Mouse (Mus musculus) heart, embryonic 10.5 days (tissue): ENCODE measurements around the gene Prpf40a. TPM values are rescaled to one million over a fixed set of nuclear protein-coding genes. Genes with fewer than 3 reads are reported as not detected.

Experiments
- DNase-seq: peaks from one replicate; pipeline ENCODE4 v3.0.0-alpha.2; 2017; ENCODE audit warnings: low spot score
- H3K27ac ChIP-seq: fragments of 300-500 bp; sonication (generic); 2 replicates; pipeline ENCODE4 v1.5.1; 2016; ENCODE audit warnings: mild to moderate bottlenecking
- H3K27me3 ChIP-seq: fragments of 300-500 bp; sonication (generic); 2 replicates; pipeline ENCODE4 v1.6.1; 2016; ENCODE audit warnings: mild to moderate bottlenecking; ENCODE audit not compliant: poor library complexity, insufficient read depth, severe bottlenecking
- H3K36me3 ChIP-seq: fragments of 300-500 bp; sonication (generic); 2 replicates; pipeline ENCODE4 v1.6.1; 2016; ENCODE audit warnings: mild to moderate bottlenecking, moderate library complexity
- H3K4me1 ChIP-seq: fragments of 300-500 bp; sonication (generic); 2 replicates; pipeline ENCODE4 v1.6.1; 2016; ENCODE audit warnings: mild to moderate bottlenecking
- H3K4me3 ChIP-seq: fragments of 300-500 bp; sonication (generic); 2 replicates; pipeline ENCODE4 v1.5.1; 2016; ENCODE audit warnings: mild to moderate bottlenecking, moderate library complexity
- H3K9me3 ChIP-seq: fragments of 300-500 bp; sonication (generic); 2 replicates; pipeline ENCODE4 v1.6.1; 2016; ENCODE audit warnings: mild to moderate bottlenecking, moderate library complexity
- WGBS: fragments of 180-500 bp; shearing (Covaris S2); methylation state at CpG from one replicate; pipeline ENCODE4 v1.1.7; 2016; 5-methylcytosine and 5-hydroxymethylcytosine counted together
- polyA plus RNA-seq: library from polyadenylated mRNA; unstranded; fragments of >200 nt; fragmentation: Nextera tagmentation; extraction: Ambion mirVana; gene quantifications from 2 replicates; pipeline ENCODE4 v1.2.1, GENCODE M21; 2016

Gene Prpf40a
- 115 and 141 TPM in 2 replicates for polyA plus RNA-seq

DNA sequence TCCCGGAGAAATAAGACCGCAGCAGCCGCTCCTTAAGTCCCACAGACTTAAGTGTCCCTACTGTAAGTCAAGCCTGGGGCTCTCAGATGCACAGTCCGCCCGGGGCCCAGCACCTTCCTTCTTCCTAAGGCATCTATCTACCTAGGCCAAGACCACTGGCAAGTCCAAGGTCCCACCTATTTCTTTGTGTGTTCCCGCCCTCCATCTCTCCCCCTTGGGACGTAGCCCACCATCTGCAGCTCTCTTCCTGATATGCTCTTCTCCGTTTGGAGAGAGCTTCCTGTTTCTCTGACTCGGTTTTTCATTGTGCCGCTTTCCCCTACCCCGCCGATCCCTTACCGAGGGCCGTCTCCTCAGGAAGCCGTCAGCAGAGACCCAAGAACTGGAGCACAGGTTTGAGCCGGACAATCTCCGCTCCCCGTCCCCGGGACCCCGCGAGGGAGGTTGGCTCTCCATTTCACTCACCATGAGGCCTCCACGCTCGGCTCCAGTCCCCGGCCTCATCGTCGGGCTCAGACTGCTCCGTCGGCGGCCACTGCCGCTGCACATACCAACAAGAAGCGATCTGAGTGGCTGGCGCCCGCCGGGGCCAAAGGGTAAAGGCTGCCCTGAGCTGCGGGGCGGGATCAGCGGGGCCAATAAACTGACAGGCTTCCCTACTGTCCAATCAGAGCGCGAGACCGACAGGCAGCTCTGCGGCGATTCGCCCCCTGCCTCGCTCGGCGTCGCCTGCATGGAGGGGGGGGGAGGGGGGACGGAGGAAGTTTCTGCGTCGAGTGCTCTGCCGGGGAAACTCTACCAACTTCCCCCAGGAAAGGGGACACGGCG lies at the start of gene Prpf40a:
Prpf40a (minus strand) TSS at position 601 of the 828 bp plus-strand sequence.
- H3K4me3 ChIP-seq: peak within 1 kb of the TSS; percentile 91
- WGBS: under 1% methylated on average over 41 of the region's 53 CpGs
- H3K27me3 ChIP-seq: no peaks in the 10 kb centered on the region
- peak within 1 kb of the TSS; percentile 98 for H3K27ac ChIP-seq
- no peaks in the 10 kb centered on the region for H3K9me3 ChIP-seq
- peak; percentile 99 for DNase-seq
- peaks cover 35% of the 10 kb centered on the region for H3K36me3 ChIP-seq
- peaks cover 5% of the 10 kb centered on the region for H3K4me1 ChIP-seq

DNA sequence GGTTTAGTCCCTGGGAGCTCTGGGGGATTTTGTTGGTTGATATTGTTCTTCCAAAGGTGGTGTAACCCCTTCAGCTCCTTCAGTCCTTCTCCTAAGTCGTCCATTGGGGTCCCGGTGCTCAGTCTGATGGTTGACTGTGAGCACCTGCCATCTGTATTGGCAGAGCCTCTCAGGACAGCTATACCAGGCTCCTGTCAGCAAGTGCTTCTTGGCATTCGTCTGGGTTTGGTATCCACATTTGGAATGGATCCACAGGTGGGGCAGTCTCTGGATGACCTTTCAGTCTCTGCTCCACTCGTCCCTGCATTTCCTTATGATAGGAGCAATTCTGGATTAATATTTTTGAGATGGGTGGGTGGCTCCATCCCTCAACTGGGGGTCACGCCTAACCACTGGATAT lies 31.2 kb upstream of the Prpf40a start:
- WGBS: 90% methylated on average over 5 of the region's 5 CpGs
- H3K9me3 ChIP-seq: no peaks in the 10 kb centered on the region
- H3K27me3 ChIP-seq: no peaks in the 10 kb centered on the region
- no peak overlapping the region for H3K27ac ChIP-seq
- no peaks in the 10 kb centered on the region for H3K4me1 ChIP-seq
- peaks cover 39% of the 10 kb centered on the region for H3K36me3 ChIP-seq
- no peak for DNase-seq
- no peak overlapping the region for H3K4me3 ChIP-seq

DNA sequence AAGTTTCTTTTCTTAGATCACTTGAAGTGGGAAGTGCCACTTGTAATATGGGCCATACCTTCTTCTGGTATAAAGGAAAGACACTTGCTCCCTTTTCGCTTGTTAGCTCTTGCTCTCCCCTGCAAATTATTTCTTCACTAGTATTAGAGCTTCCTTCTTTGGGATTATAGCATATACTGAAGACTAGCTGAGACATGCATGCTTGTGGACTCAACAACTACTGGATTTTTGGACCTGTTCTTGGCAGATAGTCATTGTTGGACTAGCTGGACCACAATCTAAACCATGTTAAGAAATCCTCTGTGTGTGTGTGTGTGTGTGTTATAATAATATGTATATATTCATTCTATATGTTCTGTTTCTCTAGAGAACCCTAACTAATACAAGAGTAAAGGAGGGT lies 22.4 kb upstream of the Prpf40a start:
- no peak for DNase-seq
- Histone ChIP-seq H3K27me3 (no peaks in the 10 kb centered on the region), H3K9me3 (no peaks in the 10 kb centered on the region), H3K4me1 (no peaks in the 10 kb centered on the region), H3K4me3 (no peak overlapping the region), H3K27ac (no peak overlapping the region), H3K36me3 (peaks cover 80% of the 10 kb centered on the region)
- WGBS: 100% methylated on average over 1 of the region's 1 CpGs

DNA sequence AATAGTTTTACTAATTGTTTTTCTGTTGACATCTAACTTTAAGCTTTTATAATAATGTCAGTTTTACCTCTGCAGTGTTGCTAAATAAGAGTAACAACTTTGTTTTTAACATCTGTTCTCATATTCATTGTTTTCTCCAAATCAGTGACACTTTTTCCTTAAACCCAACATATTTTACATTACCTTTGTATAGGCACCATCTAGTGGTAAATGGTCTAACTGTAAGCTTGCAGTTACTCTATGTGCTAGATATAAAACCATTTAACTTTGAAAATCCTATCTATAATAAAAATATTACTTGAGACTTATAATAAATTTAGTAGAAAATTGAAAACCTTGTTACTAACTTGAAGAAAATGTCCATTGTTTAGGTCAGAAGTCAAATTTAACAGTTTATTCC lies 15.7 kb upstream of the Prpf40a start:
- Histone ChIP-seq H3K9me3 (no peaks in the 10 kb centered on the region), H3K4me1 (no peaks in the 10 kb centered on the region), H3K27ac (no peak overlapping the region), H3K27me3 (no peaks in the 10 kb centered on the region), H3K4me3 (no peak overlapping the region), H3K36me3 (peaks cover 49% of the 10 kb centered on the region)
- DNase-seq: no peak

DNA sequence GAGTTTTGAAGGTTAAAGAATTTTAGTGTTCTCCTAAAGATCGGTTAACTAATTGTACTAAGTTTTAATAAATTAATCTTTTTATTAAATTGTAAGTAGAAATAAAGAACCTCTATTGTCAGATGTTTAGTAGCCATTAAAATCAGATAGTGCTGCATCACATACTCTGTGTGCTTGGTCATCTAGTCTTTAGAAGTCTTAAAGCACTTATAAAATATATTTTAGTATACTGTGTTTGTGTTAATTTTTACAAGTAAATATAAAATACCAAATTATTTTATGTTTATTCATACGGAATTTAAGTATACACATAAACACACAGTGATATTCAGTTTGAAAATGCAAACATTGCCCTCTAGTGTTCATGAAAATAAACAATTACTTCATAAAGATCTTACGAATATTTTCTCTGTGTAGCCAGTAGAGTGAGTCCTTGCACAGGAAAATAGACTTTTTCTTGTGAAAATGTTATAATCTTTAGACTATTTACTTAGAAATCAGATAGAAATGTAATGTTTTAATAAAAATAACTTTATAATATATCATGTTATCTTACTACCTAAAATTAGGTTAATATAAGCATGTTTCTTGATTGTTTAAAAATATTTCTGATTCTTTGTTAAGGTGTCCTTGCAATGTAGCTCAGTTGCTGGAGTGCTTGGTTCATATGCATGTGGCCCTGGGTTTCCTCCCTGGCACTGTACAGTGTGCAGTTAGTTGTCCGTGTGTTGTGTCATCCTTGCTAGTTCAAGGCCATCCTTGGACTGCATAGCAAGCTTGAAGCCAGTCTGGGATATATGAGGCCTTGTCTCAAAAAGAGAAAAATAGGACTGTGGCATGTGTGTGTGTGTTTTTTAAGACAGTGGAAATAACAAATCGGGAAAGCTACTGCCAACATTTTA lies 13.5 kb upstream of the Prpf40a start:
- WGBS: 77% methylated on average over 5 of the region's 5 CpGs
- Histone ChIP-seq H3K36me3 (peaks cover 41% of the 10 kb centered on the region), H3K27me3 (no peaks in the 10 kb centered on the region), H3K27ac (no peak overlapping the region), H3K4me3 (no peak overlapping the region), H3K4me1 (no peaks in the 10 kb centered on the region), H3K9me3 (no peaks in the 10 kb centered on the region)
- DNase-seq: no peak

DNA sequence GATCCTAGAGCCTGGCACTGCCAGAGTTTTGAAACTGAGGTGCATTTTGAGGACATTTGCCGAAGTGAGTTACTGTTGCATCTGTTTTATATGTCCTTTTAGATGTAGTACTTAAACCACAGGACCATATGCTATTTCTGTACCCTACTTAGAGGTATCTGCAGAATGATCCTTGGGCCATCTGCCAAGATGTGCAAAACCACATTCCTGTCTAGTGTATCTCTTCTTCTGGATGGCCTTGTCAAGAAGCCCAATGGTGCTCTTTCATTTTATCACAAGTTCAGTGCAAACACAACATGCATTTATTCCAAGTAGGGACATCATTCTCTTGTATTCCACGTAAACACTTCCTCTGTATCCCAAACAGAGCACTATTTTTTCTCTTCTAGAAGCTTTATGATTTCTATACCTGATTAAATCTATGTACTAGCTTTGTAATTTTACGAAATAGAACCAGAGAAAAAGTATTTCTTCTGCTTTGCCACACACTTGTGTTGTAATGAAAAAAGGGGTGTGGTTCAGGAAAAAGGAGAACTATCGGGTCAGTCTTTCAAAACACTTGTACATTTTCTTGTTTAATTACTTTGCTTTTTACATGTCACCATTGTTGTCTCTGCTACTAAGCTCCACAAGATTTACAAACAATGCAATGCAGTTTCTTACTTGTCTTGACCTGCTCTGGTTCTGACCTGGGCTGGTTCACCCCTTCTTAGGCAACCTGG lies 9.2 kb upstream of the Prpf40a start:
- Histone ChIP-seq H3K9me3 (no peaks in the 10 kb centered on the region), H3K4me3 (no peak overlapping the region), H3K36me3 (peaks cover 39% of the 10 kb centered on the region), H3K27me3 (no peaks in the 10 kb centered on the region), H3K27ac (no peak overlapping the region), H3K4me1 (no peaks in the 10 kb centered on the region)
- 88% methylated on average over 4 of the region's 4 CpGs for WGBS
- DNase-seq: no peak

DNA sequence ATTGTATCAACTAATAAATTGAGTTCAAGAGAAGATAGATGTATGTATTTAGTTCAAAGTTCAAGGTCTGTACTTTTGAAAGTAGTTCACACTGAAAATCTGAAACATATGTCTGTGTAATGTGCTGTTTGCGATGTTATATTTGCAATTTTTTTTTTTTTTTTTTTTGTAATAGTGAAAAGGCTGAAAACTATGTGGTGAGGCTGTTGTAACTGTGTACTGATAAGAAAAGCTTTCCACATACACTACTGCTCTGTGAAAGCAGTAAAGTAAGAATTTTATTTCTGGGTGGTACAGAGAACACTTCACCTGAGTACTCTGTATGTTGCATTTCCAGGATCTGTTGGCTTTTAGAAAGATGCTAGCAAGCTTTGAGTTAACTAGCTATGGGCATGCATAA lies 8.1 kb upstream of the Prpf40a start:
- 96% methylated on average over 1 of the region's 1 CpGs for WGBS
- Histone ChIP-seq H3K36me3 (peaks cover 46% of the 10 kb centered on the region), H3K9me3 (no peaks in the 10 kb centered on the region), H3K27me3 (no peaks in the 10 kb centered on the region), H3K4me1 (no peaks in the 10 kb centered on the region), H3K4me3 (no peak overlapping the region), H3K27ac (no peak overlapping the region)
- no peak for DNase-seq

DNA sequence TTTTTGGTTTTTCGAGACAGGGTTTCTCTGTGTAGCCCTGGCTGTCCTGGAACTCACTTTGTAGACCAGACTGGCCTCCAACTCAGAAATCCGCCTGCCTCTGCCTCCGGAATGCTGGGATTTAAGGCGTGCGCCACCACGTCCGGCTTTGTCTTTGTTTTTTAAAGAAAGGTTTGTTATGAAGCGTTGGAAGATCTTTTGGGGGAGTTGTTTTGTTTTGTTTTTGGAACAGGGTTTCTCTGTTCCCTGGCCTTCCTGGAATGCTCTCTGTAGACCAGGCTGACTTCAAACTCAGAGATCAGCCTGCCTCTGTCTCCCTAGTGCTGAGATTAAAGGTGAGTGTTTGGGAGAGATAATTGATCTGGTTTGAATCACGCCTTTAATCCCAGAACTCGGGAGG lies 5.3 kb upstream of the Prpf40a start:
- H3K27me3 ChIP-seq: no peaks in the 10 kb centered on the region
- H3K27ac ChIP-seq: no peak overlapping the region
- H3K4me3 ChIP-seq: no peak overlapping the region
- no peaks in the 10 kb centered on the region for H3K9me3 ChIP-seq
- H3K36me3 ChIP-seq: peaks cover 39% of the 10 kb centered on the region
- no peaks in the 10 kb centered on the region for H3K4me1 ChIP-seq
- DNase-seq: no peak
- WGBS: 91% methylated on average over 10 of the region's 10 CpGs

DNA sequence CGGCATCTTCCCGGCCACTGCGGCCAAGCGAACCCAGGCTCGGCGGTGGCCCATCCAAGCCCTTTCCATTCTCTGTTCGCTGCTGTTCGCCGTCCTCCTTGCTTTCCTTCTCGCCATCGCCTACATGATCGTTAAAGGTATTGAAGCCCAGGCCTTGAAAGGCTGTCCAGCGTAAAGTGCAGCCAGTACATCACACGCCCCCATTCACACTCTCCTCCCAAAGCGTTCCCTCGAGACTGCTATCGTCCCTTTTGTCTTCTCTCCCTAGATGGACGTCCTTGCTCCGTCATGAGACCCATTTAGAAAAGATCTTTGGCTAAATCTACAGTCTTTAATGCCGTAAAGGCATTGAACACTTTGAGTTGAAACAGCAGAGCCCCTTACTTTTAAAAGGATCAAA lies 1.3 kb upstream of the Prpf40a start:
- peak overlapping the region; percentile 91 for H3K4me3 ChIP-seq
- peaks cover 5% of the 10 kb centered on the region for H3K4me1 ChIP-seq
- H3K27ac ChIP-seq: peak overlapping the region; percentile 98
- peaks cover 39% of the 10 kb centered on the region for H3K36me3 ChIP-seq
- no peaks in the 10 kb centered on the region for H3K27me3 ChIP-seq
- H3K9me3 ChIP-seq: no peaks in the 10 kb centered on the region
- WGBS: under 1% methylated on average over 20 of the region's 20 CpGs
- no peak for DNase-seq

DNA sequence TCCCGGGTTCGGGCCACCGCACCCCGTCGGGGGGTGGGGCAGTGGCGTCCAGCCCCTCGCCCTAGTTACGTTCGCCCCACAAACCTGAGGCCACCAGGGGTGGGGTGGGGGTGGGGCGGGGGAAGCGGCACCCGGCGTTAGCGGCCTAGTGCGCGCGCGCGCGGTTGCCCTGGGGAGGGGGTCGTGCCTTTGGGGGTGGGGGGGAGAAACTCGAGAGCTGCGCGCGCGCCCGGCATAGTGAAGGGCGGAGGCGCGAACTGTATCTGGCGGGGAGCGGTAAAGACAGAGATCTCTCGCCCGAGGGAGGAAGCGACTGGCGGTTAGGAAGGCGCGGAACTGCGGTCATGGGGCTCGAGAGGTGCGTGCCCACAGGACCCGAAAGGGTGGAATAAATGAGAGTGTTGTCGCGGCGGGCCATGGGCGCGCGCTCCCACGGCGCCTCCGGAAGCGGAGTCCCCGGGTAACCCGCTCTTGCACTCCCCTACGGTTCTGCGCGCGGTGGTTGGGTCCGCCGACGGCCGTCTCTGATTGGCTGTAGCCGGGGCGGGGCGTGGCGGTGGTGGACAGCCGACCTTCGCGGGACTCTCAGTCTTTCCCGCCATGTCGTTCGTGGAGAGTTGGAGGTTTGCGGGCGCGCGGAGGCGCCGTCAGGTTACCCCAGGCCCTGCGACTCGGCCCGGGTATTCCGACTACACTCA lies 588 bp upstream of the Prpf40a start, which contains the start of gene Arl6ip6:
Arl6ip6 (plus strand) TSS at position 204 of the 698 bp plus-strand sequence.
- 1% methylated on average over 71 of the region's 82 CpGs for WGBS

DNA sequence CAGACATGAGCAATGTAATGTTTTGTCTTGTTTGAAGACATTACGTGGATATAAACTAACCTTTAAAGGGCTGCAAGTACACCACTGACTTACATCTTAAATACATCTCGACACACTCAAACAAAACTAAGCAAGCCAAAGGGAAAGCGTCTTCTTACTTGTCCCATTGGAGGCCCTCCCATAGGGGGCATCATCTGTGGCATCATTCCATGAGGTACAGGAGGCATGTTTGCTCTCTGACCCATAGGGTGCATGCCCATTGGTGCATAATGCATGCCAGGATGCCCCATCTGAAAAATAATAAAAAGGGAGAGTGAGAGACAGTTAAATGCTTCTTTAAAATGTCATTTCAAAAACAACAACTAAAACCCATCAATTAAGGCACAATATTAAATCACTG lies 1.3 kb downstream of the Prpf40a start:
- peaks cover 33% of the 10 kb centered on the region for H3K36me3 ChIP-seq
- DNase-seq: no peak
- peaks cover 5% of the 10 kb centered on the region for H3K4me1 ChIP-seq
- H3K27ac ChIP-seq: no peak overlapping the region
- WGBS: 79% methylated on average over 3 of the region's 3 CpGs
- H3K4me3 ChIP-seq: peak overlapping the region; percentile 91
- H3K9me3 ChIP-seq: no peaks in the 10 kb centered on the region
- H3K27me3 ChIP-seq: no peaks in the 10 kb centered on the region

More for the DNA sequence above, 588 bp upstream of the Prpf40a start, which contains the start of gene Arl6ip6:
- H3K4me3 ChIP-seq: peak within 1 kb of the TSS; percentile 91
- no peaks in the 10 kb centered on the region for H3K9me3 ChIP-seq
- H3K27me3 ChIP-seq: no peaks in the 10 kb centered on the region
- peaks cover 5% of the 10 kb centered on the region for H3K4me1 ChIP-seq
- peaks cover 39% of the 10 kb centered on the region for H3K36me3 ChIP-seq
- peak; percentile 98 for DNase-seq
- H3K27ac ChIP-seq: peak within 1 kb of the TSS; percentile 98

DNA sequence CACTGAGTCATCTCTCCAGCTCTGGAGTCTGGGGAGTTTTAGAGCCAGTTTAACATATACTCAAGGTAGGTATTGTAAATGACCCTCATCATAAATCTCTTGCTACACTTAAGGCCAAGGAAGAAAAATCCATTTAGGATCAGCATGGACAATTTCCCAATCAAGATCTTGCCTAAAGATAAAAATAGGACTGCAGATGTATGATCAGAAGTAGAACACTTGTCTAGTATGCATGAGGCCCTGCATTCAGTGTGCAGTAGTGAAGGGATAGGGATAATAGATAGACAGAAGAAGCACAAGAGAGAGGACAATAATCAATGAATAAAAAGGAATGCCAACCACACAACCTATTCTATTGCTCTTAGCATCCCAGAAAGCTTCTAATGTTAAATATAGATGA lies 11.2 kb downstream of the Prpf40a start:
- no peak overlapping the region for H3K27ac ChIP-seq
- H3K27me3 ChIP-seq: no peaks in the 10 kb centered on the region
- no peaks in the 10 kb centered on the region for H3K4me1 ChIP-seq
- H3K4me3 ChIP-seq: no peak overlapping the region
- peaks cover 28% of the 10 kb centered on the region for H3K36me3 ChIP-seq
- H3K9me3 ChIP-seq: no peaks in the 10 kb centered on the region
- DNase-seq: no peak
